Mouse (Mus musculus) heart, embryonic 11.5 days (tissue): ENCODE measurements around the gene Syt8. TPM values are rescaled to one million over a fixed set of nuclear protein-coding genes. Genes with fewer than 3 reads are reported as not detected.

Source experiments
- ATAC-seq: fragments of 200-750 bp; cut with Nextera tagmentation; replicated peaks from 2 replicates; pipeline ENCODE4 v1.8.0; 2017; ENCODE audit warnings: moderate library complexity; ENCODE audit not compliant: insufficient number of reproducible peaks, low FRiP score, low TSS enrichment
- H3K27ac ChIP-seq: fragments of 300-500 bp; sonication (generic); 2 replicates; pipeline ENCODE4 v1.5.1; 2014; ENCODE audit warnings: mild to moderate bottlenecking, low read depth, low read length
- H3K27me3 ChIP-seq: fragments of 300-500 bp; sonication (generic); 2 replicates; pipeline ENCODE4 v1.6.1; 2014; ENCODE audit warnings: mild to moderate bottlenecking, low read length, mixed read lengths; ENCODE audit not compliant: control insufficient read depth, insufficient read depth
- H3K36me3 ChIP-seq: fragments of 300-500 bp; sonication (generic); 2 replicates; pipeline ENCODE4 v1.6.1; 2014; ENCODE audit warnings: mild to moderate bottlenecking, low read length, moderate library complexity, mixed read lengths; ENCODE audit not compliant: control insufficient read depth, insufficient read depth
- H3K4me1 ChIP-seq: fragments of 300-500 bp; sonication (generic); 2 replicates; pipeline ENCODE4 v1.6.1; 2014; ENCODE audit warnings: low read length; ENCODE audit not compliant: control insufficient read depth, insufficient read depth
- H3K4me2 ChIP-seq: fragments of 300-500 bp; sonication (generic); 2 replicates; pipeline ENCODE4 v1.6.1; 2014; ENCODE audit warnings: mild to moderate bottlenecking, moderate library complexity
- H3K4me3 ChIP-seq: fragments of 300-500 bp; sonication (generic); 2 replicates; pipeline ENCODE4 v1.5.1; 2014; ENCODE audit warnings: low read depth, low read length
- H3K9ac ChIP-seq: fragments of 300-500 bp; sonication (generic); 2 replicates; pipeline ENCODE4 v1.6.1; 2014; ENCODE audit warnings: mild to moderate bottlenecking, low read depth, low read length, moderate library complexity
- H3K9me3 ChIP-seq: fragments of 300-500 bp; sonication (generic); replicated peaks from 2 replicates; pipeline ENCODE4 v1.6.1; 2016; ENCODE audit warnings: low read length; ENCODE audit not compliant: control insufficient read depth
- WGBS: fragments of 180-500 bp; shearing (Covaris S2); extraction: QIAGEN DNeasy Blood & Tissue Kit; methylation state at CpG from one replicate; pipeline ENCODE4 v1.1.7; 2014; ENCODE audit not compliant: insufficient replicate concordance; 5-methylcytosine and 5-hydroxymethylcytosine counted together
- polyA plus RNA-seq: library from polyadenylated mRNA; unstranded; fragments of >200 nt; fragmentation: Nextera tagmentation; extraction: Ambion mirVana; gene quantifications from 2 replicates; pipeline ENCODE4 v1.2.1, GENCODE M21; 2014

The Syt8 gene
- polyA plus RNA-seq, 1 experiment from 2014 or later = 0.26 TPM

DNA sequence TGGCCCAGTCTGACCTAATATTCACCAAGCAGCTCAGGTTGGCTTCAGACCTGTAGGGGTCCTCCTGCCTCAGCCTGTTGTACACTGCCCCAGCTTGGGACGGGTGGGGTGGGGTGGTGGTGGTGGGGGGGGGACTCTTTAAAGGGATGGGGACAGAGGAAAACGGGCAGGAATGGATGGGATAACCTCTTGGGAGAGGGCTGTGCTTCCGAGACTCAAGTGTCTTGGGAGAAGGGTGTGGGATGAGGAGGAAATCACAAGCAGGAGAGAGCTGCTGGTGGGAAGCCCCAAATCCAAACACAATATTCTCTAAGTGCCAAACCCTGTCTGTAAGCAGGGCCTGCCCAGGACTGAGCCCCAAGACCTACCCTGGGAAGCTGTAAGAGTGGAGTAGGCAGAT is 18.4 kb upstream of the Syt8 start:
- Histone ChIP-seq H3K4me3 (no peak overlapping the region), H3K36me3 (no peaks in the 10 kb centered on the region), H3K4me1 (no peaks in the 10 kb centered on the region), H3K9ac (no peak overlapping the region), H3K27ac (no peak overlapping the region), H3K9me3 (no peaks in the 10 kb centered on the region), H3K4me2 (no peak overlapping the region), H3K27me3 (no peaks in the 10 kb centered on the region)
- no peak for ATAC-seq
- 59% methylated on average over 3 of the region's 3 CpGs for WGBS

GRCm38 (mm10) chr7:142418027-142418426 is 16.6 kb upstream of the Syt8 start:
- 85% methylated on average over 2 of the region's 2 CpGs for WGBS

GRCm38 (mm10) chr7:142418679-142419078 is 16.0 kb upstream of the Syt8 start:
- no peak for ATAC-seq
- Histone ChIP-seq H3K27me3 (no peaks in the 10 kb centered on the region), H3K36me3 (no peaks in the 10 kb centered on the region), H3K27ac (no peak overlapping the region), H3K4me2 (no peak overlapping the region), H3K9ac (no peak overlapping the region), H3K4me1 (no peaks in the 10 kb centered on the region), H3K4me3 (no peak overlapping the region), H3K9me3 (no peaks in the 10 kb centered on the region)
- WGBS = 86% methylated on average over 8 of the region's 8 CpGs

More at GRCm38 (mm10) chr7:142418027-142418426, 16.6 kb upstream of the Syt8 start:
- Histone ChIP-seq H3K9me3 (no peaks in the 10 kb centered on the region), H3K27ac (no peak overlapping the region), H3K4me1 (no peaks in the 10 kb centered on the region), H3K27me3 (no peaks in the 10 kb centered on the region), H3K9ac (no peak overlapping the region), H3K4me3 (no peak overlapping the region), H3K36me3 (no peaks in the 10 kb centered on the region), H3K4me2 (no peak overlapping the region)
- no peak for ATAC-seq

GRCm38 (mm10) chr7:142419887-142420286 is 14.8 kb upstream of the Syt8 start:
- 76% methylated on average over 5 of the region's 5 CpGs for WGBS
- no peaks in the 10 kb centered on the region for H3K27me3 ChIP-seq
- H3K4me2 ChIP-seq = no peak overlapping the region
- no peak overlapping the region for H3K4me3 ChIP-seq
- no peak overlapping the region for H3K9ac ChIP-seq
- no peaks in the 10 kb centered on the region for H3K4me1 ChIP-seq
- H3K36me3 ChIP-seq = no peaks in the 10 kb centered on the region
- no peaks in the 10 kb centered on the region for H3K9me3 ChIP-seq
- ATAC-seq = 0 out of 2 replicates have a peak, but pooled peaks have one; percentile 71
- no peak overlapping the region; the same call in 1 of the 2 replicates for H3K27ac ChIP-seq

- no peaks in the 10 kb centered on the region for H3K27me3 ChIP-seq
- H3K9ac ChIP-seq = no peak overlapping the region
- H3K4me2 ChIP-seq = no peak overlapping the region
- H3K27ac ChIP-seq = no peak overlapping the region; the same call in 1 of the 2 replicates
- ATAC-seq = no peak
- H3K4me1 ChIP-seq = no peaks in the 10 kb centered on the region
- H3K36me3 ChIP-seq = no peaks in the 10 kb centered on the region
- no peak overlapping the region for H3K4me3 ChIP-seq
- H3K9me3 ChIP-seq = no peaks in the 10 kb centered on the region
- WGBS = 66% methylated on average over 2 of the region's 2 CpGs
These were observed 12.8 kb upstream of the Syt8 start for GRCm38 (mm10) chr7:142421826-142422225.

DNA sequence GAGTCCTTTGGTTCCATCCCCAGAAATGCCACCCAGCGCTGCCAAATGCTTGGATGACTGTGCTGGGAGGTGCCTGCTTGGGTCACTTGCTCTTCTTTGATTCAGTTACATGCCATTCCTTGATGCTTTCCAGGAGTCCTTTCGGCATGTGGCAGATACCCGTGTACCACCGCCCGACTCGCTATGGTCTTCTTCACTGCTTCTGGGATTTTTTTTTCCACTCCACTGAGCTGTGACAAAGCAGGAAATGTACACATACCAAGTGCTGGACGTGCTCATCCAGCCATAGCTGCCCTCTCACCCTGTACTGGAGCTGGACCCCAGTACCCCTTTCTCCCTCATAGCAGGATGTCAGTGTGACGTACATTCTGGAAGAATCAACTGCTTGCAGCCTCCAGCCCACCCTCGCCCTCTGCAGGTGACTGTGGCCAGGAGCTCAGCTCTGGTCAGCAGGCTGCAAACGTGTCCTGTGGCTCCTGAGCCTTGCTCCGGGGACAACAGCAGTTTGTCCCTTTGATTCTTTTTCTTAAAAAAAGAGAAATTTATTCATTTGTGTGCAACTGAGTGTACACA is 8.9 kb upstream of the Syt8 start:
- 58% methylated on average over 11 of the region's 11 CpGs for WGBS
- Histone ChIP-seq H3K36me3 (no peaks in the 10 kb centered on the region), H3K27me3 (no peaks in the 10 kb centered on the region), H3K4me3 (no peak overlapping the region), H3K27ac (no peak overlapping the region), H3K9me3 (no peaks in the 10 kb centered on the region), H3K4me2 (no peak overlapping the region), H3K9ac (no peak overlapping the region), H3K4me1 (peaks cover 17% of the 10 kb centered on the region)
- 0 out of 2 replicates have a peak, but pooled peaks have one; percentile 15 for ATAC-seq

GRCm38 (mm10) chr7:142428213-142428612 is 6.4 kb upstream of the Syt8 start:
- Histone ChIP-seq H3K4me3 (no peak overlapping the region), H3K9ac (no peak overlapping the region), H3K36me3 (no peaks in the 10 kb centered on the region), H3K4me1 (peaks cover 18% of the 10 kb centered on the region), H3K9me3 (no peaks in the 10 kb centered on the region), H3K27me3 (no peaks in the 10 kb centered on the region), H3K27ac (peak overlapping the region; percentile 42), H3K4me2 (no peak overlapping the region)
- whole genome bisulfite sequencing = 4% methylated on average over 7 of the region's 7 CpGs
- peak; percentile 48; the same call in 1 of the 2 replicates for ATAC-seq

GRCm38 (mm10) chr7:142430160-142430678 is 4.4 kb upstream of the Syt8 start:
- Histone ChIP-seq H3K27ac (peak overlapping the region; percentile 43; the same call in 1 of the 2 replicates), H3K4me1 (peaks cover 30% of the 10 kb centered on the region), H3K27me3 (no peaks in the 10 kb centered on the region), H3K4me2 (no peak overlapping the region), H3K36me3 (no peaks in the 10 kb centered on the region), H3K9ac (no peak overlapping the region), H3K9me3 (no peaks in the 10 kb centered on the region), H3K4me3 (no peak overlapping the region)
- 40% methylated on average over 12 of the region's 12 CpGs for WGBS
- ATAC-seq = peak; percentile 64; the same call in 1 of the 2 replicates

- Histone ChIP-seq H3K9ac (no peak overlapping the region), H3K9me3 (no peaks in the 10 kb centered on the region), H3K4me1 (peaks cover 30% of the 10 kb centered on the region), H3K36me3 (no peaks in the 10 kb centered on the region), H3K27me3 (no peaks in the 10 kb centered on the region), H3K27ac (no peak overlapping the region), H3K4me3 (no peak overlapping the region), H3K4me2 (no peak overlapping the region)
- ATAC-seq = no peak
- WGBS = 84% methylated on average over 14 of the region's 14 CpGs
These were observed 3.5 kb upstream of the Syt8 start for GRCm38 (mm10) chr7:142431106-142431505.
